Mouse (Mus musculus) intestine, embryonic 16.5 days (tissue): ENCODE results near the gene Rab22a. TPM values are rescaled to one million over a fixed set of nuclear protein-coding genes. Genes with fewer than 3 reads are reported as not detected.

Experiments
- ATAC-seq: fragments of 200-750 bp; cut with Nextera tagmentation; 2 replicates; pipeline ENCODE4 v1.8.0; 2017; ENCODE audit warnings: moderate TSS enrichment, moderate library complexity
- H3K27ac ChIP-seq: fragments of 300-500 bp; sonication (generic); 2 replicates; pipeline ENCODE4 v1.5.1; 2014; ENCODE audit warnings: mild to moderate bottlenecking, low read length
- H3K27me3 ChIP-seq: fragments of 300-500 bp; sonication (generic); replicated peaks from 2 replicates; pipeline ENCODE4 v1.6.1; 2014; ENCODE audit warnings: low read length, control low read depth, mixed read lengths; ENCODE audit not compliant: control insufficient read depth, insufficient read depth
- H3K36me3 ChIP-seq: fragments of 300-500 bp; sonication (generic); 2 replicates; pipeline ENCODE4 v1.6.1; 2014; ENCODE audit warnings: low read length, control low read depth; ENCODE audit not compliant: control insufficient read depth, insufficient read depth
- H3K4me1 ChIP-seq: fragments of 300-500 bp; sonication (generic); 2 replicates; pipeline ENCODE4 v1.6.1; 2014; ENCODE audit warnings: low read length, control low read depth, mixed read lengths; ENCODE audit not compliant: control insufficient read depth, insufficient read depth
- H3K4me2 ChIP-seq: fragments of 300-500 bp; sonication (generic); 2 replicates; pipeline ENCODE4 v1.6.1; 2014; ENCODE audit warnings: low read depth, low read length, control low read depth
- H3K4me3 ChIP-seq: fragments of 300-500 bp; sonication (generic); 2 replicates; pipeline ENCODE4 v1.5.1; 2014; ENCODE audit warnings: mild to moderate bottlenecking, low read length
- H3K9ac ChIP-seq: fragments of 300-500 bp; sonication (generic); 2 replicates; pipeline ENCODE4 v1.6.1; 2014; ENCODE audit warnings: low read depth, low read length
- H3K9me3 ChIP-seq: fragments of 300-500 bp; sonication (generic); 2 replicates; pipeline ENCODE4 v1.6.1; 2016; ENCODE audit warnings: low read length, control low read depth; ENCODE audit not compliant: control insufficient read depth
- WGBS: fragments of 180-500 bp; shearing (Covaris S2); extraction: QIAGEN DNeasy Blood & Tissue Kit; methylation state at CpG from one replicate; pipeline ENCODE4 v1.1.7; 2014; 5-methylcytosine and 5-hydroxymethylcytosine counted together
- polyA plus RNA-seq: library from polyadenylated mRNA; unstranded; fragments of >200 nt; fragmentation: Nextera tagmentation; extraction: Ambion mirVana; gene quantifications from 2 replicates; pipeline ENCODE4 v1.2.1, GENCODE M21; 2015

Rab22a gene
- polyA plus RNA-seq, 1 experiment from 2014 or later = 31.2 TPM

GRCm38 (mm10) chr2:173641370-173641769, 18.2 kb upstream of the Rab22a start:
- no peak overlapping the region for H3K4me2 ChIP-seq
- no peak overlapping the region for H3K4me3 ChIP-seq
- peaks cover 4% of the 10 kb centered on the region for H3K4me1 ChIP-seq
- no peaks in the 10 kb centered on the region; the same call in 1 of the 2 replicates for H3K36me3 ChIP-seq
- no peaks in the 10 kb centered on the region for H3K9me3 ChIP-seq
- H3K27me3 ChIP-seq = no peaks in the 10 kb centered on the region
- no peak overlapping the region for H3K9ac ChIP-seq
- ATAC-seq = 0 out of 2 replicates have a peak, but pooled peaks have one; percentile 42
- H3K27ac ChIP-seq = no peak overlapping the region

DNA sequence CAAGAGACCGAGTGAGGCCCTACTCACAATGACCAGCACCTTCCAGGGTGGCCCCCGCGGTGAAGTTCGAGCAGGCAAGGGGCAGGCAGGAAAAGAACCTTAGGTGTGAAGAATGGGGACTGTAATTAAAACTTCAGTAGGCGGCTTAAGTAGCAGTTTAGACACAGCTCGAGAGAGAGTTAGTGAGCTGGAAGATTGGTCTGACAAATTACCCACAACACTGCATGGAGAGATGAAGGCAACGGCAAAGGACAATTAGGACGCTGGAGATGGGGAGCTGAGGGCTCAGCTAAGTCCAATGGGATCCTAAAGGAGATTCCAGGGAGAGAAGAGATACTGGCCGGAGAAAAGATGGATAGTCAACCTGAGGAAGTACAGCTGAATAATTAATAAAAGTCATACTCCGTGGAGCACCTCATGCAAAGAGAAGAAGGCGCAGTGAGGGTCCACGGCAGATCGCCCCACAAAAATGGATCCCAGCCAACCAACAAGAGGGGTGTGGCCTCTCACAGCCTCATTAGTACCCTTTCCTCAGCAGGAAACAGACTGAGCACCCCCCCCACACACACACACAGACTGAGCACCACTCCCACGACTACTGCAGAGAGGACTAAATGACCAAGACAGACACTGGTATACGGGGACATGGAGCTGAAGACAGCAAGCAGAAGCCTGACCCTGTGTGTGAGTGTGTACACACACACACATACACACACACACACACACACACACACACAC, 17.1 kb upstream of the Rab22a start:
- no peaks in the 10 kb centered on the region for H3K9me3 ChIP-seq
- no peak overlapping the region for H3K4me2 ChIP-seq
- peaks cover 4% of the 10 kb centered on the region for H3K4me1 ChIP-seq
- H3K9ac ChIP-seq = no peak overlapping the region
- H3K27ac ChIP-seq = no peak overlapping the region
- WGBS = 76% methylated on average over 15 of the region's 15 CpGs
- no peak overlapping the region for H3K4me3 ChIP-seq
- H3K27me3 ChIP-seq = no peaks in the 10 kb centered on the region
- no peak for ATAC-seq
- H3K36me3 ChIP-seq = no peaks in the 10 kb centered on the region; the same call in 1 of the 2 replicates

DNA sequence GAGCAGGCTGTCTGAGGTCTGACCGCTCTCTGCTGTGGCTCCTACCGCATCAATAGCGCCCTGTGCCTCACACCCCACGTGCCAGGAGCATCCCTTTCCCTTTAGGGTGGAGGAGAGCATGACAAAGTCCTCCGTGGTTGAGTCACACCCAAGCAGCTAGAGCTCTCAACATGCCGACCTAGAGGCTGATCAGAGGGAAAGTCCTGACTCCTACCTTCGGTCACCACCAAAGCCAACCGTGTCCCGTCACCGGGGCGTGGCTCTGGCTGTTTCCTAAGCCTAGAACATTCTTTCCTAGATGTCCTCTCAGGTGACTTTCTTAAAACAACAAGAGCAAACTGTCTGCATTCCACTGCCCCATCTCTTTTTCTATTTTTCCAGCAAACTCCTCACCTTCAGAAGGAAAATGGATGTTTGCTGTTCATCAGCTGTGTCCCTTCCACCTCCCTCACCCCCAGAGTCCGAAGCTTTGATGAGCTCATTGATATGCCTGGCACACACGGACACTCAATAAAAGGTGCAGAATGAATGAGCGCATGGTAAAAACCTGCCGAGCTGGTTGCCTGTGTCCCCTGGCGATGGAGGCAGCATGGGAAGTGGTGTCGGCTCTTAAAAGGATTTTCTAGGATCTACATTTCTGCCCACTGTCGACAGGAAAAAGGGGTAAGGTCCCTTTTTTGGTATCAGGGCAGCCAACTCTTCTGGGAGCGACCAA, 12.2 kb upstream of the Rab22a start:
- Histone ChIP-seq H3K27ac (no peak overlapping the region), H3K9me3 (no peaks in the 10 kb centered on the region; the same call in 1 of the 2 replicates), H3K4me1 (no peaks in the 10 kb centered on the region), H3K4me2 (no peak overlapping the region), H3K36me3 (peaks cover 5% of the 10 kb centered on the region; the same call in 1 of the 2 replicates), H3K27me3 (no peaks in the 10 kb centered on the region), H3K9ac (no peak overlapping the region), H3K4me3 (no peak overlapping the region)
- 73% methylated on average over 19 of the region's 19 CpGs for WGBS
- peak; percentile 88 for ATAC-seq

DNA sequence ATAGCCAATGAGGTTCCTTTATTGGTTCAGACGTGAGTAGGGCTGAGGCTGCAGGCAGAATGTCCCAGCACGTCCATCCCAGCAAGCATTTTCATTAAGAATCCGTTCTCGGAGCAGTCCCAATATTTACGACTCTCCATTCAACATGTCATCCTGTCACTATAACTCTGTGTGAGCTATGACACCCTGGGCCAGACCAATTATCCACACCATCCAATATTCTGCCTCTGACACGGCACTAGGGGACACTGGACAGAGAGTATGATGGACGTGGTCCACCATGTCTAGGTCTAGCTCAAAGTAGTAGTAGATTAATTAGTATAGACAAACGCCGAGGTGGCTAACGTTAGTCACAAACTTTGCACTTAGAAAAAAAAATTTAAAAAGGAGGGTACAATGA, 9.8 kb upstream of the Rab22a start:
- Histone ChIP-seq H3K4me2 (no peak overlapping the region), H3K4me3 (no peak overlapping the region), H3K9ac (no peak overlapping the region), H3K27me3 (no peaks in the 10 kb centered on the region), H3K27ac (no peak overlapping the region), H3K4me1 (no peaks in the 10 kb centered on the region), H3K36me3 (peaks cover 5% of the 10 kb centered on the region; the same call in 1 of the 2 replicates), H3K9me3 (no peaks in the 10 kb centered on the region; the same call in 1 of the 2 replicates)
- ATAC-seq = no peak
- 76% methylated on average over 10 of the region's 10 CpGs for WGBS

GRCm38 (mm10) chr2:173653526-173653925, 6.0 kb upstream of the Rab22a start:
- H3K9me3 ChIP-seq = no peaks in the 10 kb centered on the region; the same call in 1 of the 2 replicates
- no peak overlapping the region for H3K4me2 ChIP-seq
- no peak for ATAC-seq
- no peak overlapping the region for H3K27ac ChIP-seq
- H3K4me1 ChIP-seq = peaks cover 10% of the 10 kb centered on the region
- H3K4me3 ChIP-seq = no peak overlapping the region
- no peaks in the 10 kb centered on the region for H3K27me3 ChIP-seq
- 70% methylated on average over 5 of the region's 5 CpGs for WGBS
- no peak overlapping the region for H3K9ac ChIP-seq
- peaks cover 5% of the 10 kb centered on the region; the same call in 1 of the 2 replicates for H3K36me3 ChIP-seq

- no peaks in the 10 kb centered on the region for H3K9me3 ChIP-seq
- H3K4me1 ChIP-seq = peaks cover 22% of the 10 kb centered on the region
- no peak for ATAC-seq
- H3K4me3 ChIP-seq = no peak overlapping the region
- no peaks in the 10 kb centered on the region for H3K36me3 ChIP-seq
- H3K4me2 ChIP-seq = no peak overlapping the region
- no peak overlapping the region for H3K9ac ChIP-seq
- WGBS = 77% methylated on average over 6 of the region's 6 CpGs
- H3K27me3 ChIP-seq = no peaks in the 10 kb centered on the region
- H3K27ac ChIP-seq = no peak overlapping the region
These were observed 1.8 kb upstream of the Rab22a start for GRCm38 (mm10) chr2:173657736-173658135.

DNA sequence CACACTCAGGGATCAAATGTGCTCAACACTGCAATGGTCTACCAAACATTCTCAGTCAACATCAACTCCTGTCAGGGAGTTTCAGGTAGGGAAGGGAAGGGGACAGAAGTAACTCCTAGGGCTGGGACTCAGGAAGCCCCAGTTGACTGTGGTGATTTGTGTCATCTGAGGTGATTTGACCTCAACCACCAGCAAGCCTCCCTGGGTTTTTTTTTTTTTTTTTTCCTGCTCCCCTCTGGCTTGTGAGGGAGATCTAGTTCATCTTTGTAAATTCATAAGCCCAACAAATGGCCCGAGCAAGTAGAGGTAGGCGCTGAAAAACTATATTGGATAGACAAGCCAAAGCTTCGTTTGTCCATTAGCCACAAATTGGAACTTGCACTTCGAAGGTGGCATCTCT, 1.0 kb upstream of the Rab22a start:
- Histone ChIP-seq H3K4me1 (peaks cover 22% of the 10 kb centered on the region), H3K4me3 (peak overlapping the region; percentile 98), H3K4me2 (peak overlapping the region; percentile 77), H3K9me3 (no peaks in the 10 kb centered on the region), H3K27me3 (no peaks in the 10 kb centered on the region), H3K36me3 (no peaks in the 10 kb centered on the region), H3K9ac (peak overlapping the region; percentile 73), H3K27ac (peak overlapping the region; percentile 73; the same call in 1 of the 2 replicates)
- WGBS = 86% methylated on average over 4 of the region's 4 CpGs
- no peak for ATAC-seq

DNA sequence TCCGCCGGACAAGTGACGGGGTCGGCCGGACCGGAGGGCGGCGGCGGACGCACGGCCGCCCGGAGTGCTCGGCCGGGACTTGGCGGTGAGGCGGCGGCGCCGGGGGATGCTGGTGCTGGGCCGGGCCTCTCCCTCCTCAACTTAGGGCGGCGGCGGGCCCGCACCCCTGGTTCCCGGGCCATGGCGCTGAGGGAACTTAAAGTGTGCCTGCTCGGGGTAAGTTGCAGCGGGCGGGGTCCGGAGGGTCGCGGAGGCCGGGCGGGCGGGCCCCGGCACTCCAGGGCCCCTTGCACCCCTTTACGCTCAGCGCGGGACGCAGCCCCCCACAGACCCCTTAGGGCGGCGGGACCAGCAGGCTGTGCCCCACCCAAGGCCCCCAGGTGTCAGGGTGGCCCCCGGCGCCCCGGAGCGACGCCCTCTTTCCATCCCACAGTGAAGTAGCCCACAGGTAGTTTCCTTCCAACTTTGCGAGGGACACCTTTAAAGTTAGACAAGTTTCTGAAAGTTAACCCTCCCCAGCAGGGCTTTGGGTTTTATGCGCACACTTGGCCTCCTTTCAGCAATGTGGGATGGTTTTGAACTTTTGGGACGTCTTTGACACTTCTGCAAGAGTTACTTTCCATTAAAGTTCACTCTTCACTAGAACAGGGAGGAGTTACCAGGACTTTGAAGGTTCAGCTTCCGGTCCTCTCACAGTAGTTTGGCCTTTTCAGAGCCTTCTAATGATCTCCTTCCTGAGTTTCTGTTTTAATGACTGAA, 545 bp downstream of the Rab22a start:
- WGBS = under 1% methylated on average over 45 of the region's 52 CpGs
- Histone ChIP-seq H3K4me1 (peaks cover 22% of the 10 kb centered on the region), H3K4me3 (peak overlapping the region; percentile 98), H3K4me2 (peak overlapping the region; percentile 57), H3K36me3 (no peaks in the 10 kb centered on the region), H3K9ac (peak overlapping the region; percentile 96), H3K27ac (peak overlapping the region; percentile 76), H3K9me3 (no peaks in the 10 kb centered on the region), H3K27me3 (no peaks in the 10 kb centered on the region)
- ATAC-seq = peak; percentile 58
